Mouse (Mus musculus): ENCODE results near the gene Sytl1. TPM values are rescaled to one million over a fixed set of nuclear protein-coding genes. Genes with fewer than 3 reads are reported as not detected.
A peak's percentile ranks its signal among the peaks of the same experiment; 100 is the strongest.

The Sytl1 gene
- polyA plus RNA-seq, 1 experiment, result 3.1 TPM

GRCm38 (mm10) chr4:133226073-133226472, 36.8 kb downstream of the Sytl1 start:
- H3K4me3 ChIP-seq (ENCODE audit: insufficient read depth, low read length), result no peak overlapping the region
- H3K27ac ChIP-seq (ENCODE audit: insufficient read depth, low read length), result no peak overlapping the region
- TF ChIP-seq POLR2A (IDR thresholded peaks at IDR 0.05; ENCODE audit: extremely low read depth, insufficient read depth, low read length), result no peak
- no peak for TF ChIP-seq CTCF (IDR thresholded peaks at IDR 0.05; ENCODE audit: extremely low read depth, insufficient read depth, low read length)

GRCm38 (mm10) chr4:133223875-133224274, 39.0 kb downstream of the Sytl1 start:
- H3K27ac ChIP-seq (ENCODE audit: insufficient read depth, low read length), result no peak overlapping the region
- TF ChIP-seq CTCF (IDR thresholded peaks at IDR 0.05; ENCODE audit: extremely low read depth, insufficient read depth, low read length), result no peak
- no peak for TF ChIP-seq POLR2A (IDR thresholded peaks at IDR 0.05; ENCODE audit: extremely low read depth, insufficient read depth, low read length)
- peaks cover 2% of the 10 kb centered on the region; the same call in 1 of the 2 replicates for H3K4me1 ChIP-seq (ENCODE audit: control insufficient read depth, insufficient read depth, low read length)
- no peak overlapping the region for H3K4me3 ChIP-seq (ENCODE audit: insufficient read depth, low read length)

More at GRCm38 (mm10) chr4:133226073-133226472, 36.8 kb downstream of the Sytl1 start:
- no peaks in the 10 kb centered on the region; the same call in 1 of the 2 replicates for H3K4me1 ChIP-seq (ENCODE audit: control insufficient read depth, insufficient read depth, low read length)

- TF ChIP-seq POLR2A (IDR thresholded peaks at IDR 0.05; ENCODE audit: extremely low read depth, insufficient read depth, low read length) (no peak), CTCF (IDR thresholded peaks at IDR 0.05; ENCODE audit: extremely low read depth, insufficient read depth, low read length) (no peak)
- H3K27ac ChIP-seq (ENCODE audit: insufficient read depth, low read length), result no peak overlapping the region
- H3K4me3 ChIP-seq (ENCODE audit: insufficient read depth, low read length), result no peak overlapping the region
- H3K4me1 ChIP-seq (ENCODE audit: control insufficient read depth, insufficient read depth, low read length), result peaks cover 2% of the 10 kb centered on the region; the same call in 1 of the 2 replicates
These were observed 41.2 kb downstream of the Sytl1 start for GRCm38 (mm10) chr4:133221701-133222100.

- Histone ChIP-seq H3K4me3 (ENCODE audit: insufficient read depth, low read length) (no peak overlapping the region), H3K4me1 (ENCODE audit: control insufficient read depth, insufficient read depth, low read length) (peaks cover 2% of the 10 kb centered on the region; the same call in 1 of the 2 replicates)
These were observed 42.3 kb downstream of the Sytl1 start for GRCm38 (mm10) chr4:133220656-133221055.

GRCm38 (mm10) chr4:133218745-133219144, 44.2 kb downstream of the Sytl1 start:
- no peak overlapping the region for H3K27ac ChIP-seq (ENCODE audit: insufficient read depth, low read length)
- peaks cover 2% of the 10 kb centered on the region; the same call in 1 of the 2 replicates for H3K4me1 ChIP-seq (ENCODE audit: control insufficient read depth, insufficient read depth, low read length)
- TF ChIP-seq POLR2A (IDR thresholded peaks at IDR 0.05; ENCODE audit: extremely low read depth, insufficient read depth, low read length), result no peak
- TF ChIP-seq CTCF (IDR thresholded peaks at IDR 0.05; ENCODE audit: extremely low read depth, insufficient read depth, low read length), result no peak
- no peak overlapping the region for H3K4me3 ChIP-seq (ENCODE audit: insufficient read depth, low read length)

More at GRCm38 (mm10) chr4:133220656-133221055, 42.3 kb downstream of the Sytl1 start:
- TF ChIP-seq CTCF (IDR thresholded peaks at IDR 0.05; ENCODE audit: extremely low read depth, insufficient read depth, low read length), result no peak
- no peak overlapping the region for H3K27ac ChIP-seq (ENCODE audit: insufficient read depth, low read length)

- TF ChIP-seq POLR2A (IDR thresholded peaks at IDR 0.05; ENCODE audit: extremely low read depth, insufficient read depth, low read length), result no peak
- TF ChIP-seq CTCF (IDR thresholded peaks at IDR 0.05; ENCODE audit: extremely low read depth, insufficient read depth, low read length), result peak; percentile 86
- no peak overlapping the region for H3K27ac ChIP-seq (ENCODE audit: insufficient read depth, low read length)
- H3K4me3 ChIP-seq (ENCODE audit: insufficient read depth, low read length), result no peak overlapping the region
- H3K4me1 ChIP-seq (ENCODE audit: control insufficient read depth, insufficient read depth, low read length), result peaks cover 2% of the 10 kb centered on the region; the same call in 1 of the 2 replicates
These were observed 45.3 kb downstream of the Sytl1 start for GRCm38 (mm10) chr4:133217641-133218040.

- Histone ChIP-seq H3K27ac (ENCODE audit: insufficient read depth, low read length) (0 out of 2 replicates have a peak overlapping the region, but pooled peaks have one; percentile 13), H3K4me3 (ENCODE audit: insufficient read depth, low read length) (peak overlapping the region; percentile 45; the same call in 1 of the 2 replicates), H3K4me1 (ENCODE audit: control insufficient read depth, insufficient read depth, low read length) (no peaks in the 10 kb centered on the region; the same call in 1 of the 2 replicates)
- TF ChIP-seq POLR2A (IDR thresholded peaks at IDR 0.05; ENCODE audit: extremely low read depth, insufficient read depth, low read length), result no peak
- no peak for TF ChIP-seq CTCF (IDR thresholded peaks at IDR 0.05; ENCODE audit: extremely low read depth, insufficient read depth, low read length)
These were observed 49.3 kb downstream of the Sytl1 start for GRCm38 (mm10) chr4:133213661-133214060.

- TF ChIP-seq CTCF (IDR thresholded peaks at IDR 0.05; ENCODE audit: extremely low read depth, insufficient read depth, low read length) (no peak), POLR2A (IDR thresholded peaks at IDR 0.05; ENCODE audit: extremely low read depth, insufficient read depth, low read length) (no peak)
- H3K27ac ChIP-seq (ENCODE audit: insufficient read depth, low read length), result no peak overlapping the region
- H3K4me1 ChIP-seq (ENCODE audit: control insufficient read depth, insufficient read depth, low read length), result no peaks in the 10 kb centered on the region; the same call in 1 of the 2 replicates
- H3K4me3 ChIP-seq (ENCODE audit: insufficient read depth, low read length), result peak overlapping the region; percentile 45
These were observed 49.7 kb downstream of the Sytl1 start for GRCm38 (mm10) chr4:133213268-133213590.

GRCm38 (mm10) chr4:133212562-133213267, 50.2 kb downstream of the Sytl1 start:
- no peak overlapping the region for H3K27ac ChIP-seq (ENCODE audit: insufficient read depth, low read length)
- no peaks in the 10 kb centered on the region; the same call in 1 of the 2 replicates for H3K4me1 ChIP-seq (ENCODE audit: control insufficient read depth, insufficient read depth, low read length)

More at GRCm38 (mm10) chr4:133212562-133213267, 50.2 kb downstream of the Sytl1 start:
- H3K4me3 ChIP-seq (ENCODE audit: insufficient read depth, low read length), result peak overlapping the region; percentile 45
- TF ChIP-seq POLR2A (IDR thresholded peaks at IDR 0.05; ENCODE audit: extremely low read depth, insufficient read depth, low read length), result no peak

Data from cortical plate, adult 2 months (tissue).